Mouse (Mus musculus): Measurements from ENCODE around the gene 4922502D21Rik.

GRCm38 (mm10) chr6:129355774-129356173 lies 24.2 kb upstream of the 4922502D21Rik start:
- TF ChIP-seq CTCF (IDR thresholded peaks at IDR 0.05; ENCODE audit: extremely low read depth, insufficient read length, insufficient replicate concordance, low read depth, low read length), result no peak
- TF ChIP-seq POLR2A (IDR thresholded peaks at IDR 0.05; ENCODE audit: low read depth, low read length), result no peak
